Mouse (Mus musculus) left cerebral cortex, postnatal 25 days (tissue): ENCODE measurements at regions not wholly inside any gene's neighbourhood (a gene's known extent, or its start where the extent isn't known, plus 50 kb on each side); places are given as distances from the start of the nearest gene placed in this dataset.

Source experiments
- DNase-seq, 2 experiments: peaks; one replicate each; pipeline ENCODE4 v3.0.0; 2022; ENCODE audit warnings: low spot score in 2 of 2, mixed read lengths in 1 of 2
- intact Hi-C: fragments of 180-260 bp; cut with DNase I; formaldehyde crosslinking; loops from one replicate; pipeline ENCODE4 v1.15.1; 2025

DNA sequence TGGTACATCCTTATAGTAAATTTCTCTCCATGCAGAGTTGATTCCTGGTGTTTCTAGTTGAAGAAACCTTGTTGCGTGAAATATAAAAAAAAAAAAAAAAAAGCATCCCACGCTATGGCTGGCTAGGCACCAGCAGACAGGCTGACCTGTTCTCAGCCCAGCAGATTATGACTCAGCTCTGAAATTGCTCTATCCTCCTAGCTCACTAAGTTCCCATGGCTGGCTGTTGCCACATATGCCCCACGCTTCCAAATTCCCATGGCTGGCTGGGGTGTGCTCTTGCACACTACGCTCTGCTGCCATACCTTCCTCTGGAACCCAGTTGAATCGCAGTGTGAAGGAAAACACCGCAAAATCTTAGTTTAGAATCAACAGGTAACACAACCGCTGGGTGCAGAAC, 270.1 kb downstream of the Mid1ip1 start:
- DNase-seq = no peak
- intact Hi-C loops = no loop called here

DNA sequence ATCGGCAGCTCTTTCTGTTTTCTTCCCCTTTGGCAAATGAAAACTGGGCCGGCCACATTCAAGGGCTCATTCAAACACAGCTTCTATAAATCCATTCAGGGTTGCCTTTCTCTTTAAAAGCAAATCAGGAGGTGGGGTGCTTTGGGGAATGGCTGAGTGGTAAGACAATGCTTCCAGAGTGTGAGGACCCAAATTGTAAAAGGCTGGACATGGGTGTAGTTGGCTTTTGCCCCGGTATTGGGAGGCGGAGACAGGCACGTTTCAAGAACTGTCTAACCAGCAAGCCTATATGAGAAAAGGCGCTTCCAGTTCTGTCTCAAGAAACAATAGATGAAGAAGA, 277.0 kb downstream of the Mid1ip1 start:
- DNase-seq = peak in 1 of 2 experiments; percentile 19
- intact Hi-C loops = loop anchor here (5.0 kb wide), 2 partner anchors 95 to 275 kb away; partner anchors contain the start of gene Mid1ip1

DNA sequence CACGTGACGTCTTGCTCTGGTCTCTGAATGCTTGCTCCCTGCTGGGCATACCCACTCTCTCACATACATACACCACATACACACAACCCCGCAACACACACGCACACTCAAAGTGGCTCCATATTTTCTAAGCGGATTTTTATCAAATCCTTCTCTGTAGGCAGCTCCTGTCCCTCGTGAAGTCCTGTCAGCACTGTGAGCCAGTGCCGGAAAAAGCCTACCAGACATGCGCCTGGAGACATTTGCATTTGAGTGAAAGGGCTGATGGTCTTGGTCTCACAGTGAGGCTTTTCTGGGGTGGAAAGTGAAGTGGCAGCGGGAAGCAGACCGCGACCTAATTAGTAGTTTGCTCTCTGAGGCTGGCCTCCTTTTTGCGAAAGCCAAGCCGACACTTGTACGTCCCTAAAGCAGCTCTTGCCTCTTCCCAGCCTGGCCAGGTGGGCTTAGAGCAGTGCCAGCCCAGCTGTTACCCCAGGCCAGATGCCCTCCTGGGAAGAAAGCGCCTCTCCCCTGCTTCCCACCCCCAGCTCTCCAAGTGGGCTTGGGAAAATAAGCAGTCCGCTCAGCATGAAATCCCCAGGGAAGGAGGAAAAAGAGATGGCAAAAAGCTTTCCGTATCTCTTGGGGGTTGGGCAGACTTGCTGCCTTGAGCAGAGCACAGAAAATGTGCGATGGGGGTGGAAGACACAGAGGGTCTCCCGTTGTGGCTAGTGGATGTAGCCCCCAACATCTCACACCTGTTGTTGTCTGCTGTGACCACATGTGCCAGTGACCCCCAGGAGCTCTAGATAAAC, 277.6 kb downstream of the Mid1ip1 start:
- DNase-seq = peak; percentile 35 to 67
- intact Hi-C loops = loop anchor here (5.0 kb wide), 2 partner anchors 95 to 275 kb away; partner anchors contain the start of gene Mid1ip1

DNA sequence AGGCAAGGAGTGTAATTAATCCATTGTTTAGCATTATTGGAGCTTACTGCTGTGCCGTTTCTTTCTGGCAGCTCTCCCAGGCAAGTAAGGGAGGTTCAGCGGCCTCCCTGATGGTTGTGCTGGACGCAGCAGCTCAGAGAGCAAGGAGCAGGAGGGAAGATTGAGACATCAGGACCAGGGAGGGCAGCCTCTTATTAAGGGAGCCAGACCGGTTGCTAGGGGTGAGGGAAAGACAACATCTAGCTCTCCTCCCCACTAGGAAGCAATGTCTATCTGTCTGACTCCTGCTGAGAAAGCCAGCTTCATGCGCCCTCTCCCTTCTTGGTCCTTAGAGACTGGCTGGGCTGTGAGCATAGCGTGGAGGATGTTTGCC, 278.2 kb downstream of the Mid1ip1 start:
- intact Hi-C loops = loop anchor here (5.0 kb wide), 2 partner anchors 94 to 276 kb away; partner anchors contain the start of gene Mid1ip1
- peak in 1 of 2 experiments; percentile 9 for DNase-seq

DNA sequence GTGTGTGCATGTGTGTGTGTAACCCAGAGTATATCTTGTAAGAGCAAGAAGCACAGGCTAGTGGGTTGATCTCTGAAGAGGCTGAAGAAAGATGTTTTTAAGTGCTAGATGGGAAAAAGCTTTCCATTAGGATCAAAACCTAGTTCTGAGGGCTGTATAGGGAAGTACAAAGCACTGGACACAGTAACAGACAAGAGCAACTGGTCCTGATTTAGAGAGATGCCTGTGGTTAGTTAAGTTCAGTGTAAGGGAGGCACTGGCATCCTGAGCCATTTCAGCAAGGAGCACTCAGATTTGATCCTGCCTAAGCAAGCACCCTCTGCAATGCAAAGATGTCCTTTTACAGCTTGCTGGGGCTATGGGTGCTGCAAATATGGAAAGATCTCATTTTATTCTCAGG, 280.1 kb downstream of the Mid1ip1 start:
- DNase-seq = no peak
- intact Hi-C loops = loop anchor here (5.0 kb wide), 2 partner anchors 92 to 278 kb away; partner anchors contain the start of gene Mid1ip1

DNA sequence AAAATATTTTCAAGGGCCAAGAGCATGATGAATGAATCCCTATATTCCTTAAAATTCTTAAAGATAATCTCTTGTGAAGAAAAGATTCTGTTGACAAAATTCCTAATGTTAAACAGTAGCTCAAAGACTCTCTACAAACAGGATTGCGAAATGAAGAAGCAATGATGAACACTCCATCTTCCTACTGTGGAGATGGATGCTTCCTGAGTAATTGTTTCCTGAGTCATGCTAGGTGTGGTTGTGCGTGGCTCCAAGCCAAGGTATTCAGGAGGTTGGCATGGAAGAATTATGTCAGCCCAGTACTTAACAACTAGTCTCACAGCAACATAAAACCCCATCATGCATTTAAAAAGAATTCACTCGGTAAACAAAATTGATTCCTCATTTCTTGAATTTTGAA, 286.4 kb downstream of the Mid1ip1 start:
- no peak for DNase-seq
- intact Hi-C loops = no loop called here

DNA sequence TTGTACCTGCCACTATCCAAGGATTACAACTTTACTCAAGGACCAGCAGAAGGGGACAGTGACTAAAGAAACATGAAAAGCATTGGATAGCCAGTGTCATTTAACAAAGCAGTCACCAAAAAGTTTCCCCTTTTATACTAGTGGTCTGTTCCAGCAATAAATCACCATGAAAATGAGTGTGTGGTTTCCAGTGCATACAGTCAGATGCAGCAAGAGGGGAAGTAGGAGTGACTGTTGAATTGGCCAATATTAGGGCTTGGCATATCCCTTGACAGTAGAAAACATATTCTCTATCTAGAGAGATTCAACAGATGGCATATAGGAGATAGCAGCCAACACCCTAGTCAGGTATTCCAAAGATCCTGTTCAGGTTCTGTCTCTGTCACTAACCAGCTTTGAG, 259.8 kb upstream of the H2al1a start:
- intact Hi-C loops = no loop called here
- no peak for DNase-seq

DNA sequence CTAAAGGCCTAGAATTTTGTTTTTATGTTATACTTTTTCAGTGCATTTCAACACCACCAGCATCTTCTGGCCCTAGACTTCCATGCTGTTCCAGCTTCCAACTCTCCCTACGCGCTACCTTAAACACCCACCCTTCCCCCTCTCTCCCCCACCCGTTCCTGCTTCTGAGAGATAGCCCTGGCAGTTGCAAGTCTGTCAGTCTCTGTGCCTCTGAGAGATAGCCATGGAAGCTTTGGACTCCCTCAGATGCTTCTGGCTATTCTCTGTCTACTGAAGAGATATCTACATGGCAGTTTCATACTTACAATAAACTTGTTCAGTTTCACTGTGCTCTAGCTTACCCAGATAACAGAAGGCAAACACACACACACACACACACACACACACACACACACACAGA, 252.3 kb upstream of the H2al1a start:
- intact Hi-C loops = no loop called here
- no peak for DNase-seq

DNA sequence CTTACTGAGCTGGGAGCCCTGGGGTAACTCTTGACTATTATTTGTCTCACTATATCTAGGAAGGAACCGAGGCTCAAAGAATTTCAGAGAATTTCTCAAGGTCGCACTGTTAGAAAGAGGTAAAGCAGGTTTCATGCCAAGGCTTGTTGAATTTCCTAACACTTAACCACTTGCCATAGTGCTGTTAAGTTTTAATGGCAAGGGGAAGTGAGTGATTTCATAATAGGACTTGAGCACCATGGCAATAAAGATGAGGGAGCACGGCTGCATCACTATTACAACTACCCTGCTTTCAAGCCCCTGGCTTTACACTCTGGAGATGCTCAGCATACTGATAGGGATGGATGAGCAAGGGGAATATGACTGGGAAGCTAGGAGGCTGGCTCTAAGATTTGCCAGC, 216.9 kb upstream of the H2al1a start:
- intact Hi-C loops = no loop called here
- no peak for DNase-seq

DNA sequence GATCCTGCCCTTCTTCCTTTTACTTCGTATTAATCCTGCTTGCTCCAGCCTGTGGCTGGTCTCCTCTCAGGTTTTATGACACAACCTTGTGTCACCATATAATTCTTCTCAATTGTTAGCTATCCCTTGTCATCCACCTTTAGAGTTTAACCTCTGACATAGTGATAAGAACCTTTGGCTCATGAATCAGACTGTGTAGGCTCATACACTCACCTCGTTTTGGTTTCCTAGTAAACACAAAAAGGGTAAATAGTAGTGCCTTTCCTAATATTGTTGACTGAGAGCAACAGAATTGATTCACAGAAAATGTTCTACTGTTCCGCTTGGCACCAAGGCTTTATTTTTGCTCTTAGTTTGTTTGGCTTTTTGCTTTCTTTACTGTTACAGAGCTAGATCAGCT, 216.2 kb upstream of the H2al1a start:
- intact Hi-C loops = no loop called here
- no peak for DNase-seq

DNA sequence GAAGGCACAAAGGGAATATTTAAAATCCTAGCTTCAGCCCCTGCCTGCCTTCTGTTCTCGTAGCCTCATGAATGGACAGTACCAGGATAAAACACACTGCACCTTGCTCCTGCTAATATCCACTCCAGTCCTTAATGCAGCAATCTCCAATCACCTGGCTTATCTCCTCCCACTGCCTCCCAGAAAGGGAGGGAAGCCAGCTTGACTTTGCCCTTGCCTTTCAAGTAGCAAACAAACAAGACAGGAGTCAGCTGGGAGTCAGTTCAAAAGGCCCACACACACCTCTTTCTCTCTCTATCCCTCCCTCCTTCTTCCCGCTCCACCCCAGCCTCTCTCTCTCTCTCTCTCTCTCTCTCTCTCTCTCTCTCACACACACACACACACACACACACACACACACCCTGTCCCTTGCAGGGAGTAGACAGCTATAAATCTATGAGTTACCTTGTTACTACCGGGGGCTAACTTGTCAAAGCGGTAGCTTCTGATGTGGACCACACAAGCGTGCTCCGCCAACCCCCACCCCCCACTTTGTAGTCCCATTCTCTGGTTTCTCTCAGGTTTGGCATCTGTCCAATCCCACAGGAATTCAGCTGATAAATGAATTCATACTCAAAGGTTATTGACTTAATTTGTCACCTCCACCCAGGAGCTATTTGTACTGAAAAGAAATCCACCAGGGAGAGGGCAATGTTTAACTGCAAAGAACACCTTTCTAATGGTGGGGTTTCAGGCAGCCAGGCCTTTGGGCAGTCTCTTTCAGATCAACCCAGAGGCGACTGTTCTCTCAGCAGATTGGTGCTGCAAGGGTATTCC, 212.6 kb upstream of the H2al1a start:
- intact Hi-C loops = loop anchor here (5.0 kb wide), 2 partner anchors 94 to 369 kb away; partner anchors contain the start of gene Mid1ip1
- DNase-seq = no peak

DNA sequence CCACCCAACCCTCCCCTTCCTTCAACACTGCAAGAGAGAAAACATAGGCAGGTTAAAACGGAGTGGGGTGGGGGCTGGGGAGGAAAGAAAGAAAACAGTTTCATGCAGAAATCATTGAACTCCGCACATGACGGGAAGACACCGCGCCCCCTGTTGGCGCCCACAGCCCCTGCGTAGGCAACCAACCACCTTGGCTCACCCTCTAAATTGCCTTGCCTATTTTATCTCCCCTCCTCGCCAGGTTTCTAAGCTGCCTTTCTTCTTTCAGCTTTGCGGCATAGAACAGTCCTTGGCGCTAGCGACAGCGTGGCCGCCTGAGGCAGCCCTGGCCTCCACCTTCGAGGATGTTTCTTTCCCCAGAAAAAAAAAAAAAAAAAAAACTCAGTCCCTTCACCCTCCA, 211.1 kb upstream of the H2al1a start:
- DNase-seq = peak; percentile 17 to 37
- intact Hi-C loops = loop anchor here (5.0 kb wide), 2 partner anchors 96 to 371 kb away; partner anchors contain the start of gene Mid1ip1

DNA sequence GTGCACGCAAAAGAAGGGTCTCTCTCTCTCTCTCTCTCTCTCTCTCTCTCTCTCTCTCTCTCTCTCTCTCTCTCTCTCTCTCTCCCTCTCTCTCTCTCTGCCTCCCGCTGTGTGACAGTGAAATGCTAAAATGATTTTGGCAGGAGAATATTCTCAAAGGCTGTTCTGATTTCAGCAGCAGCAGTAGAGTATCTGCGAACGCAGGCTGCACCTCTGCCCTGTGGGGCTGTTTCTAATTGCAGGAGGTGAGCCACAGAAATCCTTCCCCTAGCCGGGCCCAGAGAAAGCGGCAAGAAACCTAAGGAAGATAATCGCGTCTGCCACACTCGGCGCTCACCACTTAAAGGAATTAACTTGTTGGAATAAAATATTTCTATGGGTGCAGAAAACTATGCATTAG, 210.6 kb upstream of the H2al1a start:
- intact Hi-C loops = loop anchor here (5.0 kb wide), 2 partner anchors 96 to 371 kb away; partner anchors contain the start of gene Mid1ip1
- no peak for DNase-seq

DNA sequence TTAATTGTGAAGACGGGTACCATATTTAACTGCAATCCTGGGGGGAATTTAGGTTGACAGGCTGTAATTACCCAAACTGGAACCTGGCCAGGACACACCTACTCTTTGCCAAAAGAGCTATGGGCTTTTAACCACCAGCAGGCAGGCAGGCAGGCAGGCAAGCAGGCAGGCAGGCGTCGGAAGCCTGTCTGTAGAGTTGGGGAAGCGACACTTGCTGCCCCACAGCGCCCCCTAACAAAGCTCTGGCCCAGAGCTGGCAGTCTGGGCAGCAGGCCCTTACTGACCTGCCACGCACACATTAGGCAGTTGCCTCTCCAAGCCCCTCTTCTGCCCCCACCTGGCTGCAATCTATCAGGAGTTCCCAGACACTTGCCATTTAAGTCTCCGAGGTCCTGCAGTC, 208.6 kb upstream of the H2al1a start:
- intact Hi-C loops = no loop called here
- peak in 1 of 2 experiments; percentile 25 for DNase-seq

DNA sequence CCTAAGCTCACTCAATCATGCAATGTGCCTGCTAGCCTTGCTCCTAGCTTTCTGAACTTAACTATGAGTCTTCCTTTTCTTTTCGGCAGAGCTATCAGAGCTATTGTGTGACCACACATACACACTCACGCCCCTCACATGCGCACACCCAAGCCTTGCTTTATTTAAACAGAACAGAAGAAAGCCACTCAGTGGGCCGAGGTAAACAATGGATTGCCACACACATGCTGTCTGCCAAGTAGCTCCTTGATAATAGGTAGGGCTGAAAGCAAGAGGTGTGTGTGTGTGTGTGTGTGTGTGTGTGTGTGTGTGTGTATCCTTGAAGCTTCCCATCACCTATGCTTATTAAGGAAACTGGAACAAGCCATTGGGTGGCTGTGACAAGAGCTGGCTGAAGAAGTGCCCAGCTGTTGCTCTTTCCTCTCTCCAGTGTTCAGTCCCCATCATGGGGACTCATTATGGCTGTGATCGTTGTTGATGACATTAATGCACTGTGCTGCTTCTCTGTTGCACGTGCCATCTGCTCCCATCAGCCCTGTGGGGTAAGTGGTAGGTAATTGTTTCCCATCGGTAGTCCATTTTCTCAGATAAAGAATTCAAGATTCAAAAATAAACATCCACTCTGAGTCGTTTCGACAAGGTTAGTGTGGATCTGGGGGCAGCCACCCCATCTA, 201.3 kb upstream of the H2al1a start:
- intact Hi-C loops = no loop called here
- no peak for DNase-seq

DNA sequence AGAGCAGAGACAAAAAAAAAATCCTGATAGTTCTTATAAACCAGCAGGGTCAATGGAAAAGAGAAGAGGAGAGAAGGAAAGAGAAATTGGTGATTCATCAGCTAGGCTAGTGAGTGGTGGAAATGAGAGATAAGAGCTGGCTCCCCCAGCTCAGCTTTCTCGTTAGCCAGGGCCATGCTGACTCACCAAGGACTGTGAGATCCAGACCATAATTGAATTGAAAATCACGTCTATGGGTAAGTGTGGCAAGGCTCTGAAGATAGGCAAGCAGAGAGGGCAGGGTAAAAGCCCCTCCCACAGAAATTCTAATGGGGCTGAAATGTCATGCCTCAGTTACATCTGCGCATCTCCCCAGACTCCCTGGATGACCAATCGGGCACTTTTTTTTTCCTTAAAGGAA, 200.7 kb upstream of the H2al1a start:
- intact Hi-C loops = no loop called here
- no peak for DNase-seq

DNA sequence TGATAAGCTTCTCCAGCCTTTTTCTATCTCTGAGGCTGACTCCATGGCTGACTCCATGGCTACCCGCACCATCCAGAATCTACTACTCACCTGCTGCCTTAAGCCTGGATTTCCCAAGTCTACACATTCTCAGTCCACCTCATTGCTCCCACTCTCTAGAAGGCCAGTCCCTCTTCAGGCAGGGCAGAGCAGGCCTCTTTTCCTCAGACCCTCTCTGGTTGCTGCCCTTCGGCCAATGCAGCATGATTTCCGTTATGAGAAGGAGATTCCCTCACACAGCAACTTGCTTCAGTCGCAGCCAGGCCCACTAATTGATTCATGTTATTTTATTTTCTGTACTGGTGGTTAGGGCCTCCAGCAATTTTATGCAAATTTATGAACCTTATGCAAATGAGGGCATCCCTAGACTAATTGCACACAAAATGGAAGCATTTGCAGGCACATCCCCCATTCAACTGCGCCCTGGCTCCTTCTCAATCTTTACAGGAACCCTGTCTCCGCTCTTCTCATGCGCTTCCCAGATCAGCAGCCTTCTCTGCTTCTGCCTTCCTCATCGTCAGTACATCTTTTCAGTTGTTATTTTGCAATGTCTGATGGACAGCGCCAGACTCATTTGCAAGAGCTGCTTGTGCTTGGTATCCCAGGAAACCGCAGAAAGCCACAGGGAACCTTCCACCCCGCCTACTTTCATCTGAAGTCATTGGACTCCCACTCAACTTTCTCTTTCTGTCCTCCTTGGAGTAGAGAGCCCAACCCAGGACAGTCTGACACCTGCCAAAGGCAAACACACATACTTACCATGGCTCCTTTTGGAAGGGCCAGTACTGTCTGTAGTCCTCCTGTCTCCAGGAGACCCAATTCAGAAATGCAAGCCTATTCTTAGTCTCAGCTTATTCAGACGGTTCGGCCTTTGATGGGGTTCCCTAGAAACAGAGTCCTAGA, 199.6 kb upstream of the H2al1a start:
- intact Hi-C loops = no loop called here
- peak; percentile 21 to 78 for DNase-seq

DNA sequence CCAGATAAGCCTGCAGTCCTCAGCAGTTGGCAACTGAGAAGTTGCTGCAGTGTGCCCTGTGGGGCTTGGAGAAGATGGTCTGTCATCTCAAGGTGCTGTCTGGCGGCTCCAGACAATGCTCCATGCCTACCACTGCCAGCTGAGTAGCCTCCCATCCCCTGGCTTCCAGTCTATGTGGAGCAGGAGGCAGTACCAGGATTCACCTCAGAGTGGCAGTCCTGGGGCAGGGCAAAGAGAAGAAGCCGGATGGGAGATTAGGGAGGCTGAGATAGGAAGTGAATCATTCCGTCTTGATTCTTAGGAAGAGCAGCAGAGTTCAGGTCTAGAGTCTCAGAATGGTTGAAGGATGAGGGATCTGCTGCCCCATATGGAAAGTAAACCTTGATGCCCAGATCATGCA, 198.1 kb upstream of the H2al1a start:
- intact Hi-C loops = no loop called here

DNA sequence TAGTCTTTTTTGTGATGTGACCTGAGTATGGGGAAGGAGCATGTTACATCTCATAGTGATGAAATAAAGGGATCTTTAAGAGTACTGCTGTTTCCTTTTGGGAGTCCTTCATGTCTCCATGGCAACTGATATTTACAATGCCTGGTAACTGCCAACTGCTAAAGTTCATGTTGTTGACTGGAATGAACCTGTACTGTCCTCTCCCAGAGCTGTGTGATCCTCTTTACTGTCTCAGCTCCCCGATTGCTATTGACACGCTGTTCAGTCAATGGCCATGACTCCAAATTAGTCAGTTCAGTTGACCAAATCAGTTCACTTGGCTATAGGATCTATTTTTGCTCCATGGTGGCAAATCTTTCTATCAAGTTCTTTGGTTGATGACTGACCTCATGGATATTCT, 167.8 kb upstream of the H2al1a start:
- intact Hi-C loops = no loop called here
- no peak for DNase-seq

More for the DNA sequence above, 198.1 kb upstream of the H2al1a start:
- peak in 1 of 2 experiments; percentile 21 for DNase-seq
